Mouse (Mus musculus) liver, embryonic 12.5 days (tissue): ENCODE data around the gene Ppip5k2. TPM values are rescaled to one million over a fixed set of nuclear protein-coding genes. Genes with fewer than 3 reads are reported as not detected.

Experiments used
- ATAC-seq: fragments of 200-750 bp; cut with Nextera tagmentation; 2 replicates; pipeline ENCODE4 v1.8.0; 2017; ENCODE audit warnings: moderate number of reproducible peaks, mild to moderate bottlenecking, moderate library complexity
- H3K27ac ChIP-seq: fragments of 300-500 bp; sonication (generic); 2 replicates; pipeline ENCODE4 v1.5.1; 2016; ENCODE audit warnings: mild to moderate bottlenecking
- H3K27me3 ChIP-seq: fragments of 300-500 bp; sonication (generic); replicated peaks from 2 replicates; pipeline ENCODE4 v1.6.1; 2016; ENCODE audit warnings: mild to moderate bottlenecking, moderate library complexity
- H3K36me3 ChIP-seq: fragments of 300-500 bp; sonication (generic); 2 replicates; pipeline ENCODE4 v1.6.1; 2016; ENCODE audit warnings: mild to moderate bottlenecking, moderate library complexity
- H3K4me1 ChIP-seq: fragments of 300-500 bp; sonication (generic); 2 replicates; pipeline ENCODE4 v1.6.1; 2016
- H3K4me2 ChIP-seq: fragments of 300-500 bp; sonication (generic); 2 replicates; pipeline ENCODE4 v1.6.1; 2016; ENCODE audit warnings: mild to moderate bottlenecking, moderate library complexity
- H3K4me3 ChIP-seq: fragments of 300-500 bp; sonication (generic); 2 replicates; pipeline ENCODE4 v1.5.1; 2016; ENCODE audit warnings: mild to moderate bottlenecking, moderate library complexity
- H3K9ac ChIP-seq: fragments of 300-500 bp; sonication (generic); 2 replicates; pipeline ENCODE4 v1.6.1; 2016; ENCODE audit warnings: mild to moderate bottlenecking, moderate library complexity
- H3K9me3 ChIP-seq: fragments of 300-500 bp; sonication (generic); replicated peaks from 2 replicates; pipeline ENCODE4 v1.6.1; 2016; ENCODE audit warnings: mild to moderate bottlenecking, moderate library complexity
- WGBS: fragments of 180-500 bp; shearing (Covaris S2); methylation state at CpG from one replicate; pipeline ENCODE4 v1.1.7; 2016; ENCODE audit not compliant: insufficient replicate concordance; 5-methylcytosine and 5-hydroxymethylcytosine counted together
- polyA plus RNA-seq: library from polyadenylated mRNA; unstranded; fragments of >200 nt; fragmentation: Nextera tagmentation; extraction: Ambion mirVana; gene quantifications from 2 replicates; pipeline ENCODE4 v1.2.1, GENCODE M21; 2016

Ppip5k2 gene
- polyA plus RNA-seq, 1 experiment from 2014 or later: 23.7 TPM

- no peaks in the 10 kb centered on the region for H3K9me3 ChIP-seq
- peak overlapping the region; percentile 89 for H3K4me2 ChIP-seq
- H3K27me3 ChIP-seq: no peaks in the 10 kb centered on the region
- peaks cover 36% of the 10 kb centered on the region for H3K36me3 ChIP-seq
- peaks cover 74% of the 10 kb centered on the region for H3K4me1 ChIP-seq
- H3K4me3 ChIP-seq: peak overlapping the region; percentile 1; the same call in 1 of the 2 replicates
- no peak overlapping the region for H3K27ac ChIP-seq
- WGBS: 62% methylated on average over 2 of the region's 2 CpGs
- H3K9ac ChIP-seq: 0 out of 2 replicates have a peak overlapping the region, but pooled peaks have one; percentile 96
- ATAC-seq: no peak
These were observed 113.0 kb downstream of the Ppip5k2 start for GRCm38 (mm10) chr1:97657201-97657600.

Other genes starting within 250 kb of the Ppip5k2 start
- gene D1Ertd622e, start 108.3 kb downstream of the Ppip5k2 start, polyA plus RNA-seq: 41.7 and 42.4 TPM in 2 replicates
- 17.8 and 20.2 TPM in 2 replicates for gene Gin1, start 239 bp downstream of the Ppip5k2 start, polyA plus RNA-seq